Mouse (Mus musculus) intestine, embryonic 14.5 days (tissue): ENCODE measurements around the gene Vmo1. TPM values are rescaled to one million over a fixed set of nuclear protein-coding genes. Genes with fewer than 3 reads are reported as not detected.
A peak's percentile ranks its signal among the peaks of the same experiment; 100 is the strongest.
"Not testable (repeated sequence)": the region's sequence is repeated elsewhere in the genome, so short reads cannot be mapped to it uniquely, and the experiment has no call there.

ENCODE experiments used
- ATAC-seq: fragments of 200-750 bp; cut with Nextera tagmentation; replicated peaks from 2 replicates; pipeline ENCODE4 v1.8.0; 2017; ENCODE audit warnings: low read depth, moderate number of reproducible peaks, moderate TSS enrichment, moderate library complexity; ENCODE audit not compliant: low FRiP score, low TSS enrichment
- DNase-seq: peaks from one replicate; pipeline ENCODE4 v3.0.0-alpha.2; 2018; ENCODE audit warnings: low spot score
- H3K27ac ChIP-seq: fragments of 300-500 bp; sonication (generic); 2 replicates; pipeline ENCODE4 v1.5.1; 2014; ENCODE audit warnings: low read depth, mild to moderate bottlenecking, control low read depth
- H3K27me3 ChIP-seq: fragments of 300-500 bp; sonication (generic); replicated peaks from 2 replicates; pipeline ENCODE4 v1.6.1; 2014; ENCODE audit warnings: low read length, control low read depth; ENCODE audit not compliant: control insufficient read depth, insufficient read depth
- H3K36me3 ChIP-seq: fragments of 300-500 bp; sonication (generic); 2 replicates; pipeline ENCODE4 v1.6.1; 2014; ENCODE audit warnings: low read length, control low read depth; ENCODE audit not compliant: control insufficient read depth, insufficient read depth
- H3K4me1 ChIP-seq: fragments of 300-500 bp; sonication (generic); replicated peaks from 2 replicates; pipeline ENCODE4 v1.6.1; 2014; ENCODE audit warnings: low read length, control low read depth, mixed read lengths; ENCODE audit not compliant: control insufficient read depth, insufficient read depth
- H3K4me2 ChIP-seq: fragments of 300-500 bp; sonication (generic); 2 replicates; pipeline ENCODE4 v1.6.1; 2014; ENCODE audit warnings: low read length
- H3K4me3 ChIP-seq: fragments of 300-500 bp; sonication (generic); 2 replicates; pipeline ENCODE4 v1.5.1; 2014; ENCODE audit warnings: low read depth, low read length, control low read depth, mixed read lengths
- H3K9ac ChIP-seq: fragments of 300-500 bp; sonication (generic); 2 replicates; pipeline ENCODE4 v1.6.1; 2014; ENCODE audit warnings: mild to moderate bottlenecking, low read length
- H3K9me3 ChIP-seq: fragments of 300-500 bp; sonication (generic); 2 replicates; pipeline ENCODE4 v1.6.1; 2016; ENCODE audit warnings: low read length, control low read depth; ENCODE audit not compliant: control insufficient read depth
- WGBS: fragments of 180-500 bp; shearing (Covaris S2); extraction: QIAGEN DNeasy Blood & Tissue Kit; methylation state at CpG from one replicate; pipeline ENCODE4 v1.1.7; 2014; 5-methylcytosine and 5-hydroxymethylcytosine counted together
- polyA plus RNA-seq: library from polyadenylated mRNA; unstranded; fragments of >200 nt; fragmentation: Nextera tagmentation; extraction: Ambion mirVana; gene quantifications from 2 replicates; pipeline ENCODE4 v1.2.1, GENCODE M21; 2014

Vmo1 gene
- polyA plus RNA-seq, 1 experiment from 2014 or later = 0.28 TPM

- Histone ChIP-seq H3K4me1 (peaks cover 8% of the 10 kb centered on the region; the same call in 1 of the 2 replicates), H3K9me3 (no peaks in the 10 kb centered on the region), H3K9ac (no peak overlapping the region), H3K27me3 (no peaks in the 10 kb centered on the region), H3K4me3 (no peak overlapping the region), H3K36me3 (no peaks in the 10 kb centered on the region), H3K4me2 (no peak overlapping the region), H3K27ac (no peak overlapping the region)
- 66% methylated on average over 7 of the region's 7 CpGs for WGBS
- no peak for DNase-seq
- no peak for ATAC-seq
These were observed 30.1 kb upstream of the Vmo1 start for GRCm38 (mm10) chr11:70544496-70544895.

DNA sequence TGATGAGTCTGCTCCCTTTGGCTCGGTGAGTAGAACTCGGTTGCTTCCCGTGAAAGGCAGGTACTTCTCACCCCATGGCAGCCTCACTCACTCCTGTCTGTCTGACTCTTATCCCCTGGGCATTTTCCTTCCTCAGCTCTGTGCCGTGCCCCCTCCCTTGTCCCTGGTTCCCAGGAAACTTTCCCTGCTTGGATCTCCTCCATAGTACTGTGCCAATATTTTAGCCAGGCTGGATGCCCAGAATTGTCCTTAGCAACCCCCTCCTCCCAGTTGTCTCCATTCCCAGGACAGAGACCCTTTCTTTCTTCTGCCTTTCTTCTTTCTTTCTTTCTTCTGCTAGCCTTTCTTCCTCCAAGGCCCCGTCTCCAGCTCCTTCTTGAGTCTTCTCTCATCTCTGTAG, 27.0 kb upstream of the Vmo1 start:
- H3K9ac ChIP-seq = no peak overlapping the region
- ATAC-seq (no peak), DNase-seq (no peak)
- H3K36me3 ChIP-seq = no peaks in the 10 kb centered on the region
- H3K4me1 ChIP-seq = peaks cover 8% of the 10 kb centered on the region; the same call in 1 of the 2 replicates
- no peak overlapping the region for H3K4me3 ChIP-seq
- H3K4me2 ChIP-seq = no peak overlapping the region
- 84% methylated on average over 5 of the region's 5 CpGs for WGBS
- H3K9me3 ChIP-seq = no peaks in the 10 kb centered on the region
- H3K27me3 ChIP-seq = no peaks in the 10 kb centered on the region
- no peak overlapping the region for H3K27ac ChIP-seq

GRCm38 (mm10) chr11:70540928-70541327, 26.5 kb upstream of the Vmo1 start:
- H3K4me1 ChIP-seq = peaks cover 8% of the 10 kb centered on the region; the same call in 1 of the 2 replicates
- DNase-seq (no peak), ATAC-seq (no peak)
- WGBS = 87% methylated on average over 7 of the region's 7 CpGs
- no peaks in the 10 kb centered on the region for H3K9me3 ChIP-seq
- H3K9ac ChIP-seq = peak overlapping the region; percentile 60; the same call in 1 of the 2 replicates
- peak overlapping the region; percentile 72 for H3K4me2 ChIP-seq
- H3K27me3 ChIP-seq = no peaks in the 10 kb centered on the region
- H3K4me3 ChIP-seq = peak overlapping the region; percentile 56
- no peak overlapping the region for H3K27ac ChIP-seq
- H3K36me3 ChIP-seq = no peaks in the 10 kb centered on the region

DNA sequence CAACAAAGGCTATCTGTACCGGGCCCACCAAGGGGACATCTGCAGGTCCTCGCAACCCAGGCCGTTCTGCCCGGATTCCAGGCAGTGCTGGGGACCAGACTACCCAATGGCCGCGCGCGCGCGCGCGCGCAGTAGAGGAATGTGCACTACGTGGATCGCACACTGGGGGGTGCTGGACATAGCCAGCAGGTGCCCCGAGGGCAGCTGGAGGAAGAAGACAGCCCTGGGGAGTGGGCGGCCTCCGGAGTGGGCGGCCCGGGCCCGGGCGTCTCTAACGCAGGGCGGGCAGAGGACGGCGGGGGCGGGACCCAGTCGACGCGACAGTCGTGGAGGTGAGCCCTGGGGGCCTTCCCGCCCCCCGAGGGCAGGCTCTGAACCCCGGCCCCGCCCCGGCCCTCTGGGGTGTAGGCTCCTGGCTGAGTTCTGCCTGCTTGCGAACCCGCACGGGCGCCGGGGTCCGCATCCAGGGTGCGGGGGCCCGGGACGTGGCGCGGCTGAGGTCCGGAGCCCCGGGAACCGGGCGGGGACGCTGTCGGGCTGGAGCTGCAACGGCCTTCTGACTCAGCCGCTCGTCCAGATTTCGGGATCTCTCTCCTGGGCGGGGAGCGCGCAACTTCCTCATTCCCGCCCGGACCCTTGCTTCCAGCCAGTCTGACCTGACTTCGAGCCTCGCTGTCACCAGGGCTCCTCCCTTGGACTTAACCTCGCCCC, 25.6 kb upstream of the Vmo1 start, which contains the start of gene Pld2:
Gene Pld2, plus strand, starts transcription at position 188 of the 711 bp plus-strand sequence.
- ATAC-seq (peak; percentile 97), DNase-seq (peak; percentile 95)
- H3K4me1 ChIP-seq = peaks cover 8% of the 10 kb centered on the region; the same call in 1 of the 2 replicates
- peak within 1 kb of the TSS; percentile 72; the same call in 1 of the 2 replicates for H3K27ac ChIP-seq
- peak within 1 kb of the TSS; percentile 72 for H3K4me2 ChIP-seq
- no peaks in the 10 kb centered on the region for H3K36me3 ChIP-seq
- H3K9me3 ChIP-seq = no peaks in the 10 kb centered on the region
- H3K9ac ChIP-seq = peak within 1 kb of the TSS; percentile 60
- WGBS = 1% methylated on average over 59 of the region's 65 CpGs
- H3K27me3 ChIP-seq = no peaks in the 10 kb centered on the region
- H3K4me3 ChIP-seq = peak within 1 kb of the TSS; percentile 56

DNA sequence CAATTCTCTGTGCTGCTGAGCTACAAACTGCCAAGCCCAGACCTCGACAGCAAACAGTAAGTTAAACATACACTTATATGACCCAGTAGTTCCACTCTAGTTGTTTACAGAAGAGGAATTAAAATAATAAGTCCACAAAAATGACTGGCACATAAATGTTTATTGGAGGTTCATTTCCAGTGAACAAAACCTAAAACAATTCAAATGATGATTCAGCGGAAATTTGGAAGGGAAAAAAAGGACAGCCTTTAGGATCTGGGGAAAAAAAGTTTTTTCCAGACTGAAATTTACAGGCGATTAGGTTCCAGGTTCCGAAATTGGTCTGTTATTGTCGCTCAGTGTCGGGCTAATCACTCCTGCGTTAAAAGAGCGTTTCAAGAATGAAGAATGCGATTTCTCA, 25.0 kb upstream of the Vmo1 start:
- H3K36me3 ChIP-seq = no peaks in the 10 kb centered on the region
- H3K27me3 ChIP-seq = no peaks in the 10 kb centered on the region
- peak overlapping the region; percentile 60; the same call in 1 of the 2 replicates for H3K9ac ChIP-seq
- H3K4me1 ChIP-seq = peaks cover 8% of the 10 kb centered on the region; the same call in 1 of the 2 replicates
- peak; percentile 6; the same call in 1 of the 2 replicates for ATAC-seq
- WGBS = 13% methylated on average over 9 of the region's 9 CpGs
- peak overlapping the region; percentile 56 for H3K4me3 ChIP-seq
- peak overlapping the region; percentile 72 for H3K4me2 ChIP-seq
- H3K9me3 ChIP-seq = no peaks in the 10 kb centered on the region
- H3K27ac ChIP-seq = no peak overlapping the region
- DNase-seq = no peak

DNA sequence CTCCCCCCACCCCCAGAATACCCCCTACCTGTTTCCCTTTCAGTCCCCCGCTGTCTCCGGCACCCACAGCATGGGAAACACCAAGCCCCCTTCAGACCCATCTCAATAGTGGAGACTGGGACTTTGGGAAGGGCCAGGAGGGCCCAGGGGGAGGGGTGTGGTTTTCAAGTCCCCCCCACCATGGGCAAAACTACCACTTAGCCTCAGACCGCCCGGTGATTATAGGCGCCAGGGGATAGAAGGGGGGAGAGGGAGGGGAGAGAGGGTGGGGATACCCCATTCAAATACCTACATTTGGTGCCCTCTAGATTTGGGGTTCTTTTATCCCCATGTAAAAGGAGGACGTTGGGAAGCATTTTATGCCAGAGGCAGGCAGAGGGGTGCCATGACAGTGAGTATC, 18.4 kb upstream of the Vmo1 start, which contains the start of gene Gm40193:
Gene Gm40193, minus strand, starts transcription at position 101 of the 400 bp plus-strand sequence.
- Histone ChIP-seq H3K36me3 (peaks cover 13% of the 10 kb centered on the region), H3K27ac (no peak within 1 kb of the TSS), H3K4me1 (no peaks in the 10 kb centered on the region), H3K9ac (no peak within 1 kb of the TSS), H3K27me3 (no peaks in the 10 kb centered on the region), H3K4me2 (no peak within 1 kb of the TSS), H3K4me3 (no peak within 1 kb of the TSS), H3K9me3 (no peaks in the 10 kb centered on the region)
- DNase-seq (no peak), ATAC-seq (no peak)
- 84% methylated on average over 6 of the region's 6 CpGs for WGBS

- peaks cover 31% of the 10 kb centered on the region for H3K36me3 ChIP-seq
- not testable (repeated sequence) for H3K4me2 ChIP-seq, H3K9me3 ChIP-seq, H3K27me3 ChIP-seq, ATAC-seq, H3K4me3 ChIP-seq, H3K27ac ChIP-seq, H3K4me1 ChIP-seq, DNase-seq, H3K9ac ChIP-seq
- WGBS = 69% methylated on average over 2 of the region's 2 CpGs
These were observed 16.6 kb upstream of the Vmo1 start for GRCm38 (mm10) chr11:70531065-70531464.

DNA sequence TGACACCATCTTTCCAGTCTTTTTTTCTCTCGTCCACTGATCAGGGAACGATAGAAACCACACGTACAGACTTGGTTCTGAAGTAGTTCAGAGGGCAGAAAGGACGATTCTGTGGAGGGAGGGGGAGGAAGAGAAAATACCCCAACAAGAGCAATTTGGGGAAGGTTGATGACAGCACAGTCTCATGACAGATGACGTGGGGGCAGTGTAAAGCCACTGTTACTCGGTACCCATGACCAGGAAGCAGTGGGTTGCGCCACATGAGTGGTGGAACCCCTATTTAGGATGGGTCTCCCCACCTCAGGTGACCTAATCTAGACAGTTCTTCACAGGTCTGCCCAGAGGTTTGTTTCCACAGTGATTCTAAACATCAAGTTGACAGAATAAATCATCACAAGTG, 14.2 kb upstream of the Vmo1 start:
- Histone ChIP-seq H3K4me1 (peaks cover 5% of the 10 kb centered on the region), H3K4me2 (no peak overlapping the region), H3K36me3 (peaks cover 31% of the 10 kb centered on the region), H3K27me3 (no peaks in the 10 kb centered on the region), H3K9ac (no peak overlapping the region), H3K27ac (no peak overlapping the region), H3K4me3 (no peak overlapping the region), H3K9me3 (no peaks in the 10 kb centered on the region)
- no peak for ATAC-seq
- 95% methylated on average over 7 of the region's 7 CpGs for WGBS
- no peak for DNase-seq
